Mouse (Mus musculus) midbrain, embryonic 16.5 days (tissue): ENCODE measurements around the gene Acsl3. TPM values are rescaled to one million over a fixed set of nuclear protein-coding genes. Genes with fewer than 3 reads are reported as not detected.

Source experiments
- ATAC-seq: fragments of 200-750 bp; cut with Nextera tagmentation; 2 replicates; pipeline ENCODE4 v1.8.0; 2017; ENCODE audit warnings: moderate TSS enrichment
- H3K27ac ChIP-seq: fragments of 300-500 bp; sonication (generic); 2 replicates; pipeline ENCODE4 v1.5.1; 2014; ENCODE audit warnings: mild to moderate bottlenecking, low read length, mixed read lengths
- H3K27me3 ChIP-seq: fragments of 300-500 bp; sonication (generic); 2 replicates; pipeline ENCODE4 v1.6.1; 2014; ENCODE audit warnings: low read depth, low read length, mixed read lengths; ENCODE audit not compliant: control insufficient read depth, insufficient read depth
- H3K36me3 ChIP-seq: fragments of 300-500 bp; sonication (generic); 2 replicates; pipeline ENCODE4 v1.6.1; 2014; ENCODE audit warnings: mild to moderate bottlenecking, low read length, moderate library complexity, mixed read lengths; ENCODE audit not compliant: control insufficient read depth, insufficient read depth
- H3K4me1 ChIP-seq: fragments of 300-500 bp; sonication (generic); 2 replicates; pipeline ENCODE4 v1.6.1; 2014; ENCODE audit warnings: mild to moderate bottlenecking, low read length, mixed read lengths; ENCODE audit not compliant: control insufficient read depth, insufficient read depth
- H3K4me2 ChIP-seq: fragments of 300-500 bp; sonication (generic); 2 replicates; pipeline ENCODE4 v1.6.1; 2014; ENCODE audit warnings: mild to moderate bottlenecking, low read length, mixed read lengths
- H3K4me3 ChIP-seq: fragments of 300-500 bp; sonication (generic); 2 replicates; pipeline ENCODE4 v1.5.1; 2014; ENCODE audit warnings: low read depth, mild to moderate bottlenecking, low read length, moderate library complexity, mixed read lengths
- H3K9ac ChIP-seq: fragments of 300-500 bp; sonication (generic); 2 replicates; pipeline ENCODE4 v1.6.1; 2014; ENCODE audit warnings: low read depth, low read length, mixed read lengths
- H3K9me3 ChIP-seq: fragments of 300-500 bp; sonication (generic); replicated peaks from 2 replicates; pipeline ENCODE4 v1.6.1; 2014; ENCODE audit warnings: mild to moderate bottlenecking, low read length, mixed read lengths; ENCODE audit not compliant: control insufficient read depth, poor library complexity, severe bottlenecking
- WGBS: fragments of 180-500 bp; shearing (Covaris S2); extraction: QIAGEN DNeasy Blood & Tissue Kit; methylation state at CpG from one replicate; pipeline ENCODE4 v1.1.7; 2014; 5-methylcytosine and 5-hydroxymethylcytosine counted together
- polyA plus RNA-seq: library from polyadenylated mRNA; unstranded; fragments of >200 nt; fragmentation: Nextera tagmentation; extraction: Ambion mirVana; gene quantifications from 2 replicates; pipeline ENCODE4 v1.2.1, GENCODE M21; 2015

The Acsl3 gene
- polyA plus RNA-seq, 1 experiment from 2014 or later: 120 TPM

DNA sequence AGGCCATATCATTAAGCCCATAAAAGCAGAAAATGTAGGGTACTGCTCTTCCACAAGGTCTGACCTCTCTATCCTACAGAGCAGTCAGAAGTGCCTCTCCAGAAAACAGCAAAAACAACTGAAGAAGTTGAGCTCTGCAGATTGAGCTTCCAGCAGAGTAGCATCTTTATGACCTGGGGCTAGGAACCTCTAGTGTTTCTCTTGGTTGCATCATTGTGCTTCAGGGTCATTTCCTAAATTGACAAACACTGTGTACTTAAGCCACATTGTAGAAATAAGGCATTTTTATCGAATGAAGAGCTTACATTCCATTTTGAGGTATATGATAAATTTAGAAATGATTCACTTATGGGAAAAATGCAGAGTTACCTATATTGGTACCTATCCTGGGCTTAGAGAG is 9.0 kb downstream of the Acsl3 start:
- Histone ChIP-seq H3K4me2 (no peak overlapping the region), H3K27me3 (no peaks in the 10 kb centered on the region), H3K4me1 (peaks cover under 1% of the 10 kb centered on the region; the same call in 1 of the 2 replicates), H3K36me3 (peaks cover 32% of the 10 kb centered on the region), H3K9ac (no peak overlapping the region), H3K27ac (no peak overlapping the region), H3K9me3 (no peaks in the 10 kb centered on the region), H3K4me3 (no peak overlapping the region)
- 92% methylated on average over 1 of the region's 1 CpGs for WGBS
- no peak for ATAC-seq

DNA sequence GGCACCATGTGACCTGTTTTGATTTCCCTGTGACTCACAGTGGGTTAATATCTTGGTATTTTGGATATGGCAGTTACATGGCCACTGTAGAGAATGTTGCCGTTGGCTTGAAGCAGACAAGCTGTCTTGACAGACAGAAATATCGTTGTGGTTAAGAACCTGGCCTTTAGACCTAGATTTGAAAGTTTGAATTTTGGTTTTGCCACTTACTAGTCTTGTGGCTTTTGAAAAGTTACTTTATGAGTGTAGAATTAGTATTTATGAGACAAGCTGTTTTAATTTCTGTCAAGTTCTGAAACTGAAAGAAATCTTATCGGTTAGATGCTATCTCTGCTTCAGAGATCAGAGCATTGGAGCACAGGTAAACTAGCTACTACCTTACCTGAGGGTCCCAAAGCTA is 24.7 kb downstream of the Acsl3 start:
- H3K4me1 ChIP-seq: no peaks in the 10 kb centered on the region
- H3K9ac ChIP-seq: no peak overlapping the region
- no peak overlapping the region for H3K4me2 ChIP-seq
- no peaks in the 10 kb centered on the region for H3K9me3 ChIP-seq
- no peak for ATAC-seq
- H3K27me3 ChIP-seq: no peaks in the 10 kb centered on the region
- H3K36me3 ChIP-seq: no peaks in the 10 kb centered on the region
- no peak overlapping the region for H3K4me3 ChIP-seq
- WGBS: 93% methylated on average over 3 of the region's 3 CpGs
- no peak overlapping the region for H3K27ac ChIP-seq

DNA sequence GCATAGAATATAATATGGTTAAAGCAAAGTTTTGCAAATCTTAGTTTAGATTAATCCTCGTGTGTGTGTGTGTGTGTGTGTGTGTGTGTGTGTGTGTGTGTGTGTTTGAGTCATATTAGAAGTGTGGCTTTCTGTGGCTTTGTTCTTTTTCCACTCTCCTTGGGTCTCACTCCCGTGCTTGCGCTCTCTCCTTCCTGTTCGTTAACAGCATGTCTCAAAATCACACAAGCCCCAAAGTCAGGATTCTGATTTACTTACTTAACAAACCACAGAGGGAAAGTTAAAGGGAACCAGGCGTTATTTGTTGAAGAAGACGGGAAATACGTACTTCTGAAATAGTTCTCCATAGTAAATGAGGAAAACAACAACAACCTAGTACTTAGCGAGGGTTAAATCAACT is 26.5 kb downstream of the Acsl3 start:
- ATAC-seq: no peak
- Histone ChIP-seq H3K4me2 (no peak overlapping the region), H3K27me3 (no peaks in the 10 kb centered on the region), H3K36me3 (no peaks in the 10 kb centered on the region), H3K9me3 (no peaks in the 10 kb centered on the region), H3K4me1 (no peaks in the 10 kb centered on the region), H3K4me3 (no peak overlapping the region), H3K27ac (no peak overlapping the region), H3K9ac (no peak overlapping the region)
- 93% methylated on average over 8 of the region's 8 CpGs for WGBS

DNA sequence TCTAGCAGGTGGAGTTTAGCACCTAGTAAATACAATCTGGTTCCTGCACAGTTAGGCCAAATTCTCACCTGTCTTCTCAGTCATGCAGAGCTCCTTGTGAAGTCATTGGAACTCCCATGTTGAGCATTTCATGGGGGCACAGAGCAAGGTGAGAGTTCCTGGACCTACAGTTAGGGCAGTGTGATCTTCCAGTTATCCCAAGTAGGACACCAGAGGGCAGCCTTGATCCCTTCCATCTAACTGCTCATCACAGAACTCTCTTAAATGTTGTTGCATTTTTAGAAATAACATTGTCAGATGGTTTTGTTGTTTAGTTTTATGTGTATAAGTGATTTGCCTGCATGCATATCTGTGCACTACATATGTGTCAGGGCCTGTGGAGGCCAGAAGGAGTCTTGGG is 29.2 kb downstream of the Acsl3 start:
- peak; percentile 36; the same call in 1 of the 2 replicates for ATAC-seq
- H3K4me2 ChIP-seq: no peak overlapping the region
- no peaks in the 10 kb centered on the region for H3K9me3 ChIP-seq
- peaks cover 3% of the 10 kb centered on the region; the same call in 1 of the 2 replicates for H3K36me3 ChIP-seq
- H3K27me3 ChIP-seq: no peaks in the 10 kb centered on the region
- no peak overlapping the region for H3K27ac ChIP-seq
- H3K9ac ChIP-seq: no peak overlapping the region
- H3K4me3 ChIP-seq: no peak overlapping the region
- H3K4me1 ChIP-seq: no peaks in the 10 kb centered on the region

DNA sequence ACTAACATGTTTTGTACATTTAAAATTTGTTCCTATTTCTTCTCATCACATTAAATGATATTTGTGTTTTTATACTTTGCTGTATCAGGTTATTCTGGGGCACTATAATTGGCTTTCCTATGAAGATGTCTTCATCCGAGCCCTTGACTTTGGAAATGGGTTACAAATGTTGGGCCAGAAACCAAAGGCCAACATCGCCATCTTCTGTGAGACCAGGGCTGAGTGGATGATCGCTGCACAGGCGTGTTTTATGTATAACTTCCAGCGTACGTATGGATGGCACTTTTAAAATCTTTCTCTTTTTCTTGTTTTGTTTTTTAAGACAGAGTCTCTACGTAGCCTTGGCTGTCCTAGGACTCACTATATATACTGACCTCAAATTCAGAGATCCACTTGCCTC is 30.5 kb downstream of the Acsl3 start:
- 90% methylated on average over 7 of the region's 7 CpGs for WGBS
- ATAC-seq: no peak

GRCm38 (mm10) chr1:78694503-78695258 is 37.1 kb downstream of the Acsl3 start:
- Histone ChIP-seq H3K36me3 (peaks cover 27% of the 10 kb centered on the region), H3K27me3 (no peaks in the 10 kb centered on the region), H3K27ac (no peak overlapping the region), H3K9ac (no peak overlapping the region), H3K9me3 (no peaks in the 10 kb centered on the region), H3K4me2 (no peak overlapping the region), H3K4me1 (no peaks in the 10 kb centered on the region), H3K4me3 (no peak overlapping the region)
- no peak for ATAC-seq
- 92% methylated on average over 9 of the region's 9 CpGs for WGBS

More for the DNA sequence above, 30.5 kb downstream of the Acsl3 start:
- no peak overlapping the region for H3K27ac ChIP-seq
- no peaks in the 10 kb centered on the region for H3K9me3 ChIP-seq
- no peak overlapping the region for H3K4me2 ChIP-seq
- H3K4me1 ChIP-seq: no peaks in the 10 kb centered on the region
- H3K9ac ChIP-seq: no peak overlapping the region
- H3K27me3 ChIP-seq: no peaks in the 10 kb centered on the region
- peaks cover 4% of the 10 kb centered on the region for H3K36me3 ChIP-seq
- H3K4me3 ChIP-seq: no peak overlapping the region

DNA sequence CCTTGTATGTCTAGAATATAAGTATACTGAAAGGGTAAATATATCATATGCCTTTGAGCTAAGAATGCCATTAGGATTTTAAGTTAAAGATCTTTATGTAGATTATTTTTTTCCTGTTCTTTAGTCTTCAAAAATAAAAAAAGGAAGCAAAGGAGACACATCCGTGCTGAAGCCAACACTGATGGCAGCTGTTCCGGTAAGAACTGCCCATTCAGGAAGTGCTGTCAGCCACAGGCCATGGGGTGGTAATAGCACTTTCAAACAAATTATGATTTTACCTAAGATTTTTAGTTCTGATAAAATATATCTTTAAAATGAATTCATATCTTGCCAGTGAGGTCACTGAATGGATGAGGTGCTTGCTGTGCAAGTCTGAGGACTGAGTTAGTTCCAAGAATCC is 38.7 kb downstream of the Acsl3 start:
- Histone ChIP-seq H3K27me3 (no peaks in the 10 kb centered on the region), H3K4me2 (no peak overlapping the region), H3K9me3 (no peaks in the 10 kb centered on the region), H3K4me1 (no peaks in the 10 kb centered on the region), H3K36me3 (peaks cover 27% of the 10 kb centered on the region), H3K9ac (no peak overlapping the region), H3K27ac (no peak overlapping the region), H3K4me3 (no peak overlapping the region)
- no peak for ATAC-seq
- 88% methylated on average over 2 of the region's 2 CpGs for WGBS

GRCm38 (mm10) chr1:78696903-78697302 is 39.3 kb downstream of the Acsl3 start:
- Histone ChIP-seq H3K27ac (no peak overlapping the region), H3K4me1 (no peaks in the 10 kb centered on the region), H3K9me3 (no peaks in the 10 kb centered on the region), H3K27me3 (no peaks in the 10 kb centered on the region), H3K36me3 (peaks cover 31% of the 10 kb centered on the region), H3K4me2 (no peak overlapping the region), H3K9ac (no peak overlapping the region), H3K4me3 (no peak overlapping the region)
- 90% methylated on average over 5 of the region's 5 CpGs for WGBS
- no peak for ATAC-seq

DNA sequence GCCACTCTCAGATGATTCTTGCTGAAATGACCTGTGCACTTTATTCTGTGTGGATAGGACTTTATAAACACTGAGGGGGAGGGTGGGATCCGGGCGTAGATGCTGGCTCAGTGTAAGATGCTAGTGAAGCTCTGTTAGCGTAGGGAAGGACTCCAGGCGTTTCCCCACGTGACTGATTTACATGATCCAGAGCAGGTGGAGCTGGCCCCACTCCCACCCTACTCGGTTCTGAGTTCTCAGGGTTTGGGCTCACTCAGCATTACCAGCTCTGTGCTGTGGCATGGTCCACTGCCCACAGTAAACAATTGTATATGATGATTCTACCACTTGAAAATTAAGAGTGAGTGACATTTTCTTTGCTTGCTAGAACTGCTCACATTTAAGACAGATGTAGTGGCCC is 40.5 kb downstream of the Acsl3 start:
- Histone ChIP-seq H3K27me3 (no peaks in the 10 kb centered on the region), H3K4me2 (no peak overlapping the region), H3K36me3 (peaks cover 38% of the 10 kb centered on the region), H3K4me1 (no peaks in the 10 kb centered on the region), H3K9ac (no peak overlapping the region), H3K9me3 (no peaks in the 10 kb centered on the region), H3K4me3 (no peak overlapping the region), H3K27ac (no peak overlapping the region)
- WGBS: 82% methylated on average over 6 of the region's 6 CpGs
- 0 out of 2 replicates have a peak, but pooled peaks have one; percentile 3 for ATAC-seq
